Mouse (Mus musculus) brain, embryonic 14.5 days (tissue): ENCODE results near the gene Fam216a.

Source experiments
- CTCF ChIP-seq: fragments of 200-500 bp; IDR thresholded peaks from 2 replicates; pipeline ENCODE4 v1.5.1; 2012; ENCODE audit warnings: inconsistent platforms, mild to moderate bottlenecking, moderate library complexity, borderline replicate concordance; ENCODE audit not compliant: insufficient read depth, insufficient read length; ENCODE audit errors: extremely low read depth
- POLR2A ChIP-seq: fragments of 200-500 bp; IDR thresholded peaks from 2 replicates; pipeline ENCODE4 v1.6.1; 2012; ENCODE audit warnings: mild to moderate bottlenecking, inconsistent platforms, borderline replicate concordance; ENCODE audit not compliant: poor library complexity, insufficient read depth, insufficient read length, severe bottlenecking; ENCODE audit errors: extremely low read depth

DNA sequence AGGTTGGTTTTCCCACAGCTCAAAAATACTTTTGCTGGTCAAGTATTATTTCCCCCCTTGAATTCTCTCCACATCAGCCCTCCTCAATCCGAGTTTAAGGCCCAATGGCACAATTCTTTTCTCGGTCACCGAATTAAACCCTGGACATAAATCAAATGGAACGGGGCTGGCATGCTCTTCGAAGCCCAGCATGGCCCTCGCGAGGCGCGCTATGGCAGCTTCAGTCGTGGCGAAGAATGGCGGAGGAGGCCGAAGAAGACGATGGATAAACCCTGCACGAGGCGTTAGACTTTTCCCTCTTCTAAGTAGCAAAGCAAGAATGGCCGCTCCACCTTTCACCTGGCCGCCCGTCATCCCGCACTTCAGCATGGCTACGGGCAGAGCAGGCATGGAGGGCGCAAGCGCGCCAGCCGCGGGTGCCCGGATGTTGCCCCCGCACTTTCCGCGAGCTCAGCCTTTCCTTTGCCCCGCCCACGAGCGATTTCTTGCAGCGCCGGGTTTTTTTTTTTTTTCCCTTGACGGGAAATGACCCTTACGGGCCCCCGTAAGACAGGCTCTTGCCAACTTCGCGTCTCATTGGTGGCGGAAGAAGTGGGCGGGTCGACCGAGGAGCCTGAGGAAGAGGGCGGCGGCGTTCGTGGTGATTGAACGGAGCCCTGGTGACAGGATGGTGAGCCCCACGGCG lies 18.2 kb downstream of the Fam216a start, which contains the start of the genes Rad9b and Vps29:
- TF ChIP-seq CTCF (no peak), POLR2A (peak; percentile 56; the same call in 1 of the 2 replicates)
